9 mouse cellular contexts compared by ENCODE assay signal in the genomic region with DNA sequence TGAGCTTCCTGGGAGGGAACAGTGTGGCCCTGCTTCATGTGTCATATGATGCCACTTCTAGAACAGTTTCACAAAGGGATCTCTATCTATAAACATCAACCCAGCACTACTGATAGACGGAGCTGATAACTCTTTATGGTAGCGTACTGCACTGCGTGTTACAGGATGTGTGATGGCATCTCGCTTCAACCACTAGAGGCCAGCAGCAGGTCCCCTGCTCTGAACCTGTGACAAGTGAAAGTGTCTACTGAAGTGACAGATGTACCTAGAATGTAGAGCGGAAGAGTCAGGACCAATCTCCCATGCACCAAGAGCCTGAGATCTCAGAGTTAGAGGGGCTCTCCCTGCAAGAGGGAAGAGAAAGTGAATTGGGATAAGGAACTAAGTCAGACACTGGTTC. TPM values are rescaled to one million over a fixed set of nuclear protein-coding genes. Genes with fewer than 3 reads are reported as not detected.
DNase-seq lines count a peak whose midpoint lies in the region; ATAC-seq lines count a peak whose summit lies in the region.
"Had no signal": no experiment of that assay in that cellular context is flagged by ENCODE, and none has a peak within 500 bp of the region (broad histone marks: within the 10 kb centered on the region; RNA-seq: fewer than 3 reads in every experiment).

No protein-coding gene starts in this region.

- H3K4me2 ChIP-seq in heart, embryonic 12.5 days: peak overlapping the region; percentile 45
- H3K4me2 ChIP-seq: liver, embryonic 13.5 days had no signal

- H3K36me3 ChIP-seq in heart, embryonic 12.5 days: no peaks in the 10 kb centered on the region
- H3K36me3 ChIP-seq: liver, embryonic 13.5 days had no signal

- peak; percentile 92 for DNase-seq in heart, adult 11 months
- no peak for DNase-seq in heart, postnatal 25 days (ENCODE audit: low spot score)
- peak; percentile 90 for DNase-seq in CD4-positive, CD25-positive, alpha-beta regulatory T cell, adult 2 months (ENCODE audit: low read depth, low spot score)
- DNase-seq in lung, postnatal 4 days: peak; percentile 42 to 55
- no peak for DNase-seq in B cell, adult 2 months
- no peak for DNase-seq in kidney, adult 9 months
- no peak for DNase-seq in cerebellum, postnatal 14 days
- DNase-seq: liver, embryonic 13.5 days had no signal

- H3K27ac ChIP-seq in heart, embryonic 12.5 days (ENCODE audit: poor library complexity, severe bottlenecking): peak overlapping the region; percentile 92
- H3K27ac ChIP-seq: liver, embryonic 13.5 days had no signal

- 43% methylated on average over 5 of the region's 5 CpGs for WGBS in heart, embryonic 12.5 days

- no peaks in the 10 kb centered on the region for H3K9me3 ChIP-seq in heart, embryonic 12.5 days (replicated peaks)
- H3K9me3 ChIP-seq: liver, embryonic 13.5 days had no signal

- intact Hi-C loops in heart, postnatal 25 days (cut with DNase I): loop anchor here (2.0 kb wide), 1 partner anchor 34 kb away; no protein-coding TSS in a partner anchor

- no peak overlapping the region for H3K4me3 ChIP-seq in heart, embryonic 12.5 days
- H3K4me3 ChIP-seq: liver, embryonic 13.5 days had no signal

- no peaks in the 10 kb centered on the region for H3K27me3 ChIP-seq in heart, embryonic 12.5 days (replicated peaks)

- H3K4me1 ChIP-seq in heart, embryonic 12.5 days (replicated peaks): peaks cover 79% of the 10 kb centered on the region

- ATAC-seq in heart, embryonic 12.5 days (ENCODE audit: insufficient number of reproducible peaks, low FRiP score): peak; percentile 51; the same call in 1 of the 2 replicates

- H3K9ac ChIP-seq in heart, embryonic 12.5 days: no peak overlapping the region
- H3K9ac ChIP-seq: liver, embryonic 13.5 days had no signal

RNA-seq across cellular contexts. Expression of a gene that starts 41.6 kb away (rescaled TPM):
- 10 to 100 TPM; 81.3 to 83.2 TPM for total RNA-seq in heart, postnatal 25 days (2021)
- polyA plus RNA-seq in heart, embryonic 12.5 days (2016; fragmentation: Nextera tagmentation; extraction: Ambion mirVana): 75.5 and 77.2 TPM in 2 replicates

Comparison
In these comparisons a context has a peak if more than half of its experiments do, and no peak if none do; other contexts are left out.
1. DNase-seq: peak in heart, adult 11 months (single experiment), CD4-positive, CD25-positive, alpha-beta regulatory T cell, adult 2 months (single experiment) and lung, postnatal 4 days (2 of 2); none in heart, postnatal 25 days (single experiment), B cell, adult 2 months (0 of 2), kidney, adult 9 months (single experiment) and cerebellum, postnatal 14 days (0 of 2).